Mouse (Mus musculus) G1E (cell line): Measurements from ENCODE around the gene Phlda3.

Experiments
- CTCF ChIP-seq: IDR thresholded peaks from 2 replicates; pipeline ENCODE4 v1.5.1; 2012; ENCODE audit warnings: low read depth, low read length, inconsistent platforms, mixed read lengths
- GATA1 ChIP-seq: IDR thresholded peaks from 2 replicates; pipeline ENCODE4 v1.6.1; 2012; ENCODE audit warnings: borderline replicate concordance, low read length, inconsistent platforms, mixed read lengths
- POLR2AphosphoS5 ChIP-seq: IDR thresholded peaks from 2 replicates; pipeline ENCODE4 v1.6.1; 2012; ENCODE audit warnings: low read depth, low read length, inconsistent platforms; ENCODE audit not compliant: insufficient replicate concordance

- TF ChIP-seq CTCF (no peak), GATA1 (no peak), POLR2AphosphoS5 (no peak)
Measured at GRCm38 (mm10) chr1:135800192-135800950, 34.5 kb downstream of the Phlda3 start.
